Mouse (Mus musculus) cerebellum, postnatal 36 days (tissue): ENCODE measurements at regions not wholly inside any gene's neighbourhood (a gene's known extent, or its start where the extent isn't known, plus 50 kb on each side); places are given as distances from the start of the nearest gene placed in this dataset.

ENCODE experiments used
- DNase-seq, 2 experiments: peaks; one replicate each; pipeline ENCODE4 v3.0.0; 2021 to 2022; ENCODE audit warnings: mixed read lengths in 2 of 2

DNA sequence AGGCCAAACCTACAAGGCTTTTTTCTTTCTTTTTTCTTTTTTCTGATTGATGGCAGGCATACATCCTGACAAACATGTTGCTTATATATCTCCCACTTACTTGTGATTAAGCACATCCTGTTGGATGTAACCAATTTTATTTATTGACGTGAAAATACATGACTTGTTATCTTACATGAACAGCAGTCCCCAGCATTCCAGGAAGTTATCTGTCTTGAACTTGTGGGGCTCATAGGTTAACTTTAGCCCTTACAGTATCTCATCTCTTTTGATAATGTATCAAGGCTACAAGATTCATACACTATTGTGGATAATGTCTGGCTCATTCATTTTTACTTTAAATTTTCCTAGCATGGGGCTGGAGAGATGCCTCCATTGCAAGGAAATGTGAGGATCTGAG is 852.0 kb upstream of the Agtr1b start:
- DNase-seq, result no peak

DNA sequence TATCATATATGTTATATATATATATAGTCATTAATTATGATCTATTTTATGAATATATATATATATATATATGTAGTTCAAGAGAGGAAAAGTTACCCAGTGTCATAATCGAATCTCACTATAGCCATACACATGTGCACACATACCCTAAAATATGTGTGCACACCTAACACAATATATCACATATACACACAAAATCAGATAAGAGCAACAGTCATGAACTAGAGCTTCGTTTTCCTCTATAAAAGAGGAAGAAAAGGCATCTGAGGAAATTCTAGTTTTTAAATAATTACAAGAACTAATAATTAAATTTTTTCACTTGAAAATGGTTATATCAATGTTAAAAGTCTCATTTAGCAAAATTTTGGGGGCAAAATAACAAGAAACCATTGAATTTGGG is 835.3 kb upstream of the Tbl1xr1 start:
- no peak for DNase-seq

- DNase-seq, result no peak
These were observed 820.2 kb upstream of the Tbl1xr1 start for GRCm38 (mm10) chr3:21256129-21256760.

DNA sequence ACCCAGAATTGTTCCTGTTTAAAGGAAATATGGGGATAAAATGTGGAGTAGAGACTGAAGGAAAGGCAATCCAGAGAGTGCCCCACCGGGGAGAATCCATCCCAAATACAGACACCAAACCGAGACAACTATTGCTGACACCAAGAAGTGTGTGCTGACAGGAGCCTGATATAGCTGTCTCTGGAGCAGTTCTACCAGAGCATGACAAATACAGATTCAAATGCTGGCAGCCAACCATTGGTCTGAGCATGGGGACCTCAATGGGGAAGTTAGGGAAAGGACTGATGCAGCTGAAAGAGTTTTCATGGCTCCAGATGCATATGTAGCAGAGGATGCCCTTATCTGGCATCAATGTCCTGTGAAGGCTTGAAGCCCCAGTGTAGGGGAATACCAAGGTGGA is 813.1 kb upstream of the Tbl1xr1 start:
- DNase-seq, result no peak

DNA sequence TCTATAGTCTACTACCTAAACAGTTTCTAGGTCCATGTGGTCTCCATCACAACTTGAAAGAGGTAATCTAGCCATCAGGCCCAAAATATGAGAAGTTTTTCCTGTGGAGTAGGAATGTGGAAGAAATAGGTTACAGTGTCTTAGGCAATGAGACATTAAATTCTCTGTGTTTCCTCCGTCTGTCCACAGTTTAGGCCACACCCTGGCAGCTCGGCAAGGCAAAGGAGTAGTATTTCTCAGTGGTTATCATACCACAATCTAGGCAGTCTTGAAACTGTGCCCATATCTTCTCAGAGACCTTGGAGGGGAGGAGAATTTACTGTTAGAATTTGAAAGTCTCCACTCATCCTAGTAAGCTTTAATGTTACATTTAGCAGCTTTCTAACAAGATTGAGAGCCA is 811.0 kb upstream of the Tbl1xr1 start:
- no peak for DNase-seq

DNA sequence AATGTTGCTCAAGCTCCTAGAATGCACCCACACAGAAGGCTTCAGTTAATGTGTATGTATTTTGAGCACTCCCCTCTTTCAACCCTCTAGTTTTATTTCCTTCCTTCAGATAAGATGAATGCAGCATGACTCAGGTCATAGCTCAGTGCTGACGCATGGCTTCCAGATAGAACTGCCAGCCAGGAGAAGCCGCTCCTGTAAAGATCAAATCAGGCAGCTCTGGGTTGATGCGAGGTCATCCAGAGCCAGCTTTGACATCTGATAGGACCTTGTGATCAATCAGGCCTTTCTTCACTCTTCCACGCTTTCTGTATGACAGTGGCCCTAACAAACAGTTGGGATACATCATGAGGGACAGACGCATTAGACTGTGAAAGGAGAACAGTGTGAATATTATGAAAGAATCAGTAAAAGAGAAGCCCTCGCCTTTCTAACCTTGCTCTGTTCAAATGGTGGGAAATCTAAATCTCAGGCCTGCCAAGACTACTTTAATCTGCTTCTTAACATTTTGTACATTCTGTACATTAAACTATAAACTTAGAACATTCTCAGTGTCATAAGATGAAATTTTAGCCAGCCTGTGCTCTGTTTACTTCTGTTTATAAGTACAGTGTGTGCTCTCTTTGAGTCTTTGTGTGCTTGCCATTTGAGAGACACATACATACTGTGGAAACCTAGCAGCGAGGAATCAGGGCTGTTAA is 807.9 kb upstream of the Tbl1xr1 start:
- no peak for DNase-seq

GRCm38 (mm10) chr3:21269130-21269440 is 807.4 kb upstream of the Tbl1xr1 start:
- DNase-seq, result no peak

DNA sequence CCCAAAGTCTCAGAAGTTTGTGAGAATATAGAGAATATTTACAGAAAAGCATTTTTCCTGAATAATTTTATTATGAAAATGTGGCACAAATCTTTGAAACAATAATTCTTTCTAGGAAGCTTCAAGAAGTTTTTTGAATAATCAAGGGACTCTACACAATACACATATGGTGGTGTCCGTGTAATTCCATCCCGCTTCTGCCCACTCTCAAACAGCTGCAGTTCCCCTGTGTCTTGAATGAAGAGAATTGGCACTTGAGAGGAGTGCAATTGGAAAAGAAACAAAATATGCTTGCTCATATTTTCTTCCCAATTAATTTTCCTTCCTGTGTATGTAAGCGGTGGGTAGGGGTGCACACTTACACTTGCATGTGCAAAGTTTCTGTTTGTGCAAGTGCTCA is 805.7 kb upstream of the Tbl1xr1 start:
- DNase-seq, result no peak

DNA sequence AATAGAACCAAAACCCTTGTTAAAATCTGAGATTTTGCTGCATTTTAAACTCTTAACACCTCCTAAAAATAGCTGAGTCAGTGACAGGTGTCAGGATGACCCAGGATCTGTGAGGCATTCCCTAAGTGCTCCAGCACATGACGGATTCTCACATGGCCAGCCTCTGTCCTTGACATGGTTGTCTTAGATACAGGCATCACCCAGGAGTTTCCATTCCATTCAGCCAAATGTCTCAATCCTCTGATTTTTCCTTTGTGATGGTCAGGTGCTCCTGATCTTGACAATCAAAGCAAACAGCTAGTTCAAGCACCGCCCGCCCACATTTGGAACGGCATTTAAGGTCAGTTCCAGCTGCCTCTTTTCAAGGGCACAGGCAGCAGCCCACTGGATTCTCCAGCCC is 804.2 kb upstream of the Tbl1xr1 start:
- no peak for DNase-seq

- DNase-seq, result no peak
These were observed 783.7 kb upstream of the Tbl1xr1 start for GRCm38 (mm10) chr3:21292774-21293173.

- DNase-seq, result no peak
These were observed 783.1 kb upstream of the Tbl1xr1 start for GRCm38 (mm10) chr3:21293308-21293707.

DNA sequence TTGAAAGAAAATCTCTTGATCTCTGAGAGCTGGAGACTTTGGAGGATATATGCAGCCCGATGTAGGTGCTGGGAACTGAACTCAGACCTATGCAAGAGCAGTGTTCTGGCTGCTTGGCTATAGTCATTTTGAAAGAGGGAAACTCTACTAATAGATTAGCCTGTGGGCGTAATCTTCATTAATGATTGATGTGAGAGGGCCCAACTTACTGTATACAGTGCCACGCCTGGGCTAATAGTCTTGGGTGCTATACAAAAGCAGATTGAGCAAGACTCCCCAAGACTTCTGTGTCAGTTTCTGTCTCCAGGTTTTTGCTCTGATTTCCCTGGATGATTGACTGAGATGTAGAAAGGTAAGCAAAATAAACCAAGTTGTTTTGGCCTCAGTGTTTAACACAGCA is 781.7 kb upstream of the Tbl1xr1 start:
- DNase-seq, result no peak

GRCm38 (mm10) chr3:21296581-21297110 is 779.8 kb upstream of the Tbl1xr1 start:
- DNase-seq, result no peak

- DNase-seq, result no peak
These were observed 751.0 kb upstream of the Tbl1xr1 start for GRCm38 (mm10) chr3:21325329-21325896.

DNA sequence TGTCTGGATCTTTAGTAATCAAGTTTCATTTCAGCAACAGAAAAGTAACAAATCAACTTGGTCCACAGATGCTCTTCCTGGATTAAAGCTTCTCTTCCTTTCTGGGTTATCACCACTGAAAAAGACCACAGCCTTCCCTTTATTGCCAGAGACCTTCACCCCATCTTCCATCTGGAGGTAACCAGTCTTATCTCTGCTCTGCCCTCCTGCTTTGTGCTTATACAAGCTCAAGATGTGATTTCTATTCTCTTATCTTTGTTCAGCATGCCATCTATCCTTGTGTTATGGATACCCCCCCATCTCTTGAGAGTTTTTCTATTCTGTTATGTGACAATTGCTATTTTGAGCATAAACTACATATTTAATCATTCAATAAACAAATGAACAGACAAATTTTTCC is 734.5 kb upstream of the Tbl1xr1 start:
- no peak for DNase-seq

GRCm38 (mm10) chr3:21343095-21343494 is 733.4 kb upstream of the Tbl1xr1 start:
- DNase-seq, result no peak

GRCm38 (mm10) chr3:21349421-21349820 is 727.0 kb upstream of the Tbl1xr1 start:
- no peak for DNase-seq

DNA sequence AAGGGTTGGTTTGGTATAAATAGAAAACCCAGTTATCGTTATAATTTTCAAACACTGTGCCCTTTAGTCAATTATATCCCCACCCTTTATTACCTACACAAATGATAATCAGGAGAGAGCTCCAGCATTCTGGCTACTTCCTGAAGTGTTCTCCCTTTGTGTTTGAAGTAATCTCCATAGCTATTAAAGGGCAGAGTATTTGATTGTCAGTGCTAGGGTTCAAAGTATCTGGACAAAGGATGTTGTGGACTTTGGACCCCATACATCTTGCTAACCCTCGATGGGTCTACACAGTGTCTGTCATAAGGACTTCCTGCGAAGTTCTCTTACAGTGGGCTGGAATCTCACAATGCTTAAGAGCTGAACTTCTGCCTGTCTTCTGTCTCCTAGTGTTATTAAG is 720.3 kb upstream of the Tbl1xr1 start:
- no peak for DNase-seq

GRCm38 (mm10) chr3:21356831-21357712 is 719.4 kb upstream of the Tbl1xr1 start:
- DNase-seq, result no peak

GRCm38 (mm10) chr3:21358068-21358467 is 718.4 kb upstream of the Tbl1xr1 start:
- DNase-seq, result no peak

- no peak for DNase-seq
These were observed 715.4 kb upstream of the Tbl1xr1 start for GRCm38 (mm10) chr3:21361069-21361468.

- DNase-seq, result no peak
These were observed 696.6 kb upstream of the Tbl1xr1 start for GRCm38 (mm10) chr3:21379816-21380215.

DNA sequence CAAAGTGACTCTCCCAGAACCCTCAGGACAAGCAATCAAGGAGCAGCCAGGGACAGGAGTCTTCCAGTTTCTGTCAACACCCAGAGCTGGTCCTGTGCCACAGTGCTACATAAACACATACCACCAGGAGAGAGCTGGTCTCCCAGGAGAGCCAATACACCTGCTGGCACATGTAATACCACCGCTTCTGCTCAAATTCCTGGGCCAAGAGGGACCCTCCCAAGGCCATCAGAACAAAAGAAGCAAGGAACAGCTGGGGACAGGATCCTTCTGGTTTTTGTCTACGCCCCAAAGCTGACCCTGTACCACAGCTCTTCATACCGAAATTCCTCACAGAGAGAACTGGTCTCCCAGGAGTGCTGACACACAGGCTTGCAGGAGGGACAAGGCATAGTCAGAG is 695.4 kb upstream of the Tbl1xr1 start:
- no peak for DNase-seq
